Mouse (Mus musculus) megakaryocyte, embryonic 14.5 days (primary cell): ENCODE measurements around the gene Krtap9-5. TPM values are rescaled to one million over a fixed set of nuclear protein-coding genes. Genes with fewer than 3 reads are reported as not detected.

Source experiments
- H3K27me3 ChIP-seq: replicated peaks from 2 replicates; pipeline ENCODE3; 2012; ENCODE audit warnings: inconsistent platforms
- H3K36me3 ChIP-seq: replicated peaks from 2 replicates; pipeline ENCODE3; 2012; ENCODE audit warnings: low read length, inconsistent platforms, mixed read lengths
- H3K4me1 ChIP-seq: 2 replicates; pipeline ENCODE4 v1.6.1; 2012; ENCODE audit warnings: inconsistent platforms
- H3K4me3 ChIP-seq: replicated peaks from 2 replicates; pipeline ENCODE3; 2012; ENCODE audit warnings: moderate library complexity, mild to moderate bottlenecking, inconsistent platforms
- H3K9me3 ChIP-seq: 2 replicates; pipeline ENCODE4 v1.6.1; 2012; ENCODE audit warnings: inconsistent platforms
- FLI1 ChIP-seq: IDR thresholded peaks from 2 replicates; pipeline ENCODE4 v1.6.1; 2012; ENCODE audit warnings: low read length, inconsistent platforms, mixed read lengths
- GATA1 ChIP-seq: IDR thresholded peaks from 3 replicates; pipeline ENCODE4 v1.6.1; 2012; ENCODE audit warnings: mixed read lengths, low read length, inconsistent platforms, borderline replicate concordance
- polyA plus RNA-seq: library from polyadenylated mRNA; stranded (reverse); fragments of >175 nt; gene quantifications from 2 replicates; pipeline ENCODE4 v1.2.3, GENCODE M21; 2012; ENCODE audit warnings: low replicate concordance; ENCODE audit not compliant: insufficient read depth

Gene Krtap9-5
- polyA plus RNA-seq: not detected in 2 replicates

DNA sequence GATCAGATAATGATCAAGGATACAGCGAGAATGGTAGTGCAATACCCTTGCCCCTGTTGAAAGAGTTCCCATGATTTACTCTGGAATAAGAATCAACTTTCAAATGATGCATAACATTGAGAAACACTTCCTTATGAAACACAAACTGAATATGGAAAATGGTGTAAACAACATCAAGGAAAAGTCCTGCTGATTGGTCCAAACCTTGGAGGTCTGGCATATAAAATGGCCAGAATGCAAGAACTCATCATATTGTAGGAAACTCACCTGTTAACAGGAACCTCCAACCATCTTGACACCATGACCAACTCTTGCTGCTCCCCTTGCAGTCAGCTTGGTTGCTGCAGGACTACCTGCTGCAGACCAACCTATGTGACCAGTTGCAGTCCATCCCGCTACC is at the start of gene Krtap9-5:
Krtap9-5 (plus strand) TSS at position 301 of the 400 bp plus-strand sequence.
- Histone ChIP-seq H3K4me1 (no peaks in the 10 kb centered on the region), H3K4me3 (no peak within 1 kb of the TSS), H3K9me3 (0 out of 2 replicates have a peak, but pooled peaks cover 3% of the 10 kb centered on the region), H3K36me3 (no peaks in the 10 kb centered on the region), H3K27me3 (no peaks in the 10 kb centered on the region)
- TF ChIP-seq GATA1: no peak
- no peak for TF ChIP-seq FLI1

DNA sequence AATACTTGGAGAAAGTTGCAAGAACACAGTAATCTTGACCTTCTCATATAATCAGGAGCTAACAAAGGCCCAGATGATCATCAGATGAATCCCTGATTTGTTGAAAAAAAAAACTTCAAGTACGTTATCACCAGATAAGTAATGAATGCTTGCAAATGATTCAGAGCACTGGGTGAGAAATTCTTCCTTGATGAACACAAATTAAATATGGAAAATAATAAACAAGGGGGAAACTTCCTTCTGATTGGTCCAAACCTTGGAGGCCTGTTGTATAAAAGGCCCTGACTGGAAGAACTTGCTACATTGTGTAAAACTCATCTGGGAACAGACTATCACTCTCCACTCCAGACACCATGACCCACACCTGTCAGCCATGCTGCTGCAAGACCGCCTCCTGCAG is 40.7 kb upstream of the Krtap9-5 start, which contains the start of gene Krtap31-1:
Krtap31-1 (plus strand) TSS at position 301 of the 400 bp plus-strand sequence.
- no peaks in the 10 kb centered on the region for H3K4me1 ChIP-seq
- H3K9me3 ChIP-seq: no peaks in the 10 kb centered on the region
- TF ChIP-seq FLI1: no peak
- TF ChIP-seq GATA1: no peak
- H3K27me3 ChIP-seq: no peaks in the 10 kb centered on the region
- no peaks in the 10 kb centered on the region for H3K36me3 ChIP-seq
- no peak within 1 kb of the TSS for H3K4me3 ChIP-seq

DNA sequence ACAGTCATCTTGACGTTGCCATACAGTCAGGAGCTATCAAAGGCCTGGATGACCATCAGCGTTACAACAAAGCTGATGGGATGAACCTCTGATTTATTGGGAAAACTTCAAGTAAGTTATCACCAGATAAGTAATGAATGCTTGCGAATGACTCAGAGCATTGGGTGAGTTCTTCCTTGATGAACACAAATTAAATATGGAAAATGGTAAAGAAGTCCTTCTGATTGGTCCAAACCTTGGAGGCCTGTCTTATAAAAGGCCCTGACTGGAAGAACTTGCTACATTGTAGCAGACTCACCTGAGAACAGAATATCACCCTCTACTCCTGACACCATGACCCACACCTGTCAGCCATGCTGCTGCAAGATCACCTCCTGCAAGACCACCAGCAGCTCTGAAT is 33.8 kb upstream of the Krtap9-5 start, which contains the start of gene Gm11565:
Gm11565 (plus strand) TSS at position 301 of the 400 bp plus-strand sequence.
- Histone ChIP-seq H3K4me1 (no peaks in the 10 kb centered on the region), H3K4me3 (peak within 1 kb of the TSS; percentile 18), H3K9me3 (no peaks in the 10 kb centered on the region), H3K36me3 (no peaks in the 10 kb centered on the region), H3K27me3 (no peaks in the 10 kb centered on the region)
- no peak for TF ChIP-seq GATA1
- no peak for TF ChIP-seq FLI1

DNA sequence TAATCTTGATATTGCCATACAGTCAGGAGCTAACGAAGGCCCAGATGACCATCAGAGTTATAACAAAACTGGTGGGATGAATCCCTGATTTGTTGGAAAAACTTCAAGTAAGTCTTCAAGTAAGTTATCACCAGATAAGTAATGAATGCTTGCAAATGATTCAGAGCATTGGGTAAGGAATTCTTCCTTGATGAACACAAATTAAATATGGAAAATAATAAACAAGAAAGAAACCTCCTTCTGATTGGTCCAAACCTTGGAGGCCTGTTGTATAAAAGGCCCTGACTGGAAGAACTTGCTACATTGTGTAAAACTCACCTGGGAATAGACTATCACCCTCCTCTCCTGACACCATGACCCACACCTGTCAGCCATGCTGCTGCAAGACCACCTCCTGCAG is 12.3 kb upstream of the Krtap9-5 start, which contains the start of gene Krtap31-2:
Krtap31-2 (plus strand) TSS at position 301 of the 400 bp plus-strand sequence.
- H3K4me3 ChIP-seq: no peak within 1 kb of the TSS
- H3K27me3 ChIP-seq: no peaks in the 10 kb centered on the region
- no peaks in the 10 kb centered on the region for H3K4me1 ChIP-seq
- TF ChIP-seq GATA1: no peak
- no peak for TF ChIP-seq FLI1
- peaks cover 10% of the 10 kb centered on the region for H3K9me3 ChIP-seq
- no peaks in the 10 kb centered on the region for H3K36me3 ChIP-seq

DNA sequence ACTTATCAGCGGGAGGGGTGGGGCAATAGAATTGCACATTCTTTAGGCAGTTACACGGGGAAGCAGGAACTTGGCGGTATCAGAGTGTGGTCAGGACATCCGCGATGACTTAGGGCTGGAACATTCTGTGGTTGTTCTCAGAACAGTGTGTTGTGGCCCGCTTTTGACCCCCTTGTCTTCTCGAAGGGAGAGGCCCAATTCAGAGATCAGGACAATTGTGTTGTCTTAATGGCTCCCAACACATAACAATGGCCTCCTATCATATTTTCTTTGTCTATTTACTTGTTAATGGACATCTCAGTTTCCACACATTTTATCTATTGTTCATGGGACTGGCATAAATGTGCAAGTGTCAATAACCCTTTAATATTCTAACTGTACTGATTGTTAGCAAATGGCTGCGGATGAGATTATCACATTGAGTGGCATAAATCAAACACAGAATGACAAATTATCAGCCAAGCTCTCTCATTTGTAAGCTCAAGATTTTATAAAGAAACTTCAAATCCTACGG is 10.5 kb upstream of the Krtap9-5 start:
- H3K27me3 ChIP-seq: no peaks in the 10 kb centered on the region
- no peak for TF ChIP-seq FLI1
- TF ChIP-seq GATA1: no peak
- H3K4me1 ChIP-seq: no peaks in the 10 kb centered on the region
- no peak overlapping the region for H3K4me3 ChIP-seq
- no peaks in the 10 kb centered on the region for H3K36me3 ChIP-seq
- peaks cover 5% of the 10 kb centered on the region for H3K9me3 ChIP-seq

DNA sequence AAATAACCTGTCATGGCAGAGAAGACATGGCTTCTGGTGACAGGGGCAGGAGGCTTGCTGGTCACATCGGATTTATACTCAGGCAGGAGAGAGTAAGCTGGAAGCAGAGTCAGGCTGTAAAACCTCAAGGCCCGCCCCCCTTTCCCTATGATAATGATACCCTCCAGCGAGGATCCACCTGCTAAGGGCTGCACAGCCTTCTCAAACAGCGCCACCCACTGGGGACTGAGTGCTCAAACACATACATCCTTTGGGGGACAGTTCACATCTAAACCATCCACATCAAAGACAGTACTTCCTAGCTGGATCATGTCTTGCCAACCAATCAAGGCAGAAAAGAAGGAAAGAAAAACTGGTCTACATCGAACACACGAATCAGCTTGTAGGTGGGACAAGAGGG is 15.9 kb downstream of the Krtap9-5 start:
- H3K27me3 ChIP-seq: no peaks in the 10 kb centered on the region
- TF ChIP-seq FLI1 (no peak), GATA1 (no peak)
- no peaks in the 10 kb centered on the region for H3K4me1 ChIP-seq
- H3K4me3 ChIP-seq: no peak overlapping the region
- H3K9me3 ChIP-seq: no peaks in the 10 kb centered on the region
- H3K36me3 ChIP-seq: no peaks in the 10 kb centered on the region

DNA sequence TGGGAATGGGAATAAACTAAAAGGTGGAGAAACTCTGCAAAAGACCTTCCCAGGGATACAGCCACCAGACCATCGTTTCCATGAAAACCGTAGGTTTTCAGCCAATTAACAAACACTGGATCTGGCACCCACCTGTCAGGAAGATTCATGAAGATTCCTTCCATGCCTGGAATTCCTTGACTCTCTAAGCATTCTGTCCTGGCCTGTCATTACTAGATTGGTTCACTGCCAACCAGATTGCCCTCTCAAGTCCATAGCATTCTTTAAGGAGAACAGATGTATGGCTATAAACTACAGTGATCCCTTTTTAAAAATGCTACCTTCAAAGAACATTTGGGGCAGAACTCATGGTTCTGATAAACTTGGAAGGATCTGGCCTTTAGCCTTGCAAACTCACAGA is 17.7 kb downstream of the Krtap9-5 start:
- Histone ChIP-seq H3K27me3 (no peaks in the 10 kb centered on the region), H3K36me3 (no peaks in the 10 kb centered on the region)
- TF ChIP-seq FLI1: no peak
- TF ChIP-seq GATA1: no peak

DNA sequence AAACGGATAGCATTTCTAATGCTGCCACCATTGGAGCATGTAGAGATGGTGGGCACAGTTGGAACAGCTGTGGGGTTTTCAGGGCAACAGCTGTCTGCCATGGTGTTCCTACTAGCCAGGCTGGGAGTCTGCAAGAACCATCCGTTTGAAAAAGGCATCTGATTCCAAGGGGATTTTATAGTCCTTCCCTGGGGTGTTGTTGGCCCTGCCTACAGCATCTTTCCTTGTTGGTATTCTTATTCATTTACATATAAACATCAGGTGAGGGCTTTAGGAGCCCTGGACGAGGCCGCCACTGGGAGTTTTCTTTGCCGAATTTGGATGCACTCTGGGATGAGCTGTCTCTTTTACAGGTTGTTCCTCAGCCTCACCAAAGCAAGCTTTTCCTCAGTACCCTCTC is 30.7 kb downstream of the Krtap9-5 start, which contains the start of gene Krtap29-1:
Krtap29-1 (minus strand) TSS at position 101 of the 400 bp plus-strand sequence.
- Histone ChIP-seq H3K4me1 (no peaks in the 10 kb centered on the region), H3K4me3 (peak within 1 kb of the TSS; percentile 56), H3K36me3 (no peaks in the 10 kb centered on the region), H3K9me3 (peaks cover 16% of the 10 kb centered on the region; the same call in 1 of the 2 replicates), H3K27me3 (no peaks in the 10 kb centered on the region)
- TF ChIP-seq GATA1 (no peak), FLI1 (no peak)

More for the DNA sequence above, 17.7 kb downstream of the Krtap9-5 start:
- Histone ChIP-seq H3K9me3 (no peaks in the 10 kb centered on the region), H3K4me1 (no peaks in the 10 kb centered on the region), H3K4me3 (no peak overlapping the region)

DNA sequence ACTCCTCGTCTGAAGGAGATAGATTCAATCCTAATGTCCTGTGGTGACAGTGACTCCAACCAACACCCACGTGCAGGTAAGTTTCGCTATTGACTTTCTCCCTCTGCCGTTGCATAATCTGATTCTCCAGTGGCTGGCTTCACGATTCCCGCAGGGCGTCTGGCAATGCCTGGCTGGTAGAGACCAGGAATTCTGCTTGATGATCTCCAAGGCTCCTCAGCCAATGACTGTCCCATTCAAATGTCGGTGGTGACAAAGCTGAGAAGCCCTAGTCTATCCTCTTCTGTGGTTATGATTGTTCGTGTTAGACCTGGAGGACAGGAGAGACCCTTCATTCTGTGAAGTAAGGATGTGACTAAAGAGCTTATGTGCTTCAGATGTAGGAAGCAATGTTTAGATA is 34.5 kb downstream of the Krtap9-5 start:
- peaks cover 1% of the 10 kb centered on the region for H3K27me3 ChIP-seq
- H3K4me1 ChIP-seq: no peaks in the 10 kb centered on the region; the same call in 1 of the 2 replicates
- H3K36me3 ChIP-seq: no peaks in the 10 kb centered on the region
- no peak overlapping the region for H3K4me3 ChIP-seq
- TF ChIP-seq GATA1: no peak
- no peak for TF ChIP-seq FLI1
- peaks cover 10% of the 10 kb centered on the region; the same call in 1 of the 2 replicates for H3K9me3 ChIP-seq

DNA sequence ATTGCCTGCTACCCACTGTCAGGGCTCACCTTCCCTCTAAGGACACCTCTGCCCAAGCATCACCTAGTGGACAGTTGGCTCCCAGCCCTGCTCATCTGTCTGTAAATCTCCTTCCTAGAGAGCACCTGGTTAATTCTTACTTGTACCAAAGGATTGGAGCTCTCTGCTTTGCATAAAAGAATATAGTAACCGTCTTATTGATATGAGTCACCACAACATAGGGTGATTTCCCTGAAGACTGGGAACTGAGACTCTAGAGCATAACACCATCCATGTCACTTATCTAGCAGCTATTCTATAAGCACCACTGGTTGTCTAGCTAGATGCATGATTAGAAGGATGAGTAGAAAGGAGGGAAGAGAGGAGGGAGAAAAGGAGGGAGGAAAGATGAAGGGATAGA is 35.2 kb downstream of the Krtap9-5 start:
- Histone ChIP-seq H3K4me3 (no peak overlapping the region), H3K27me3 (peaks cover 1% of the 10 kb centered on the region), H3K36me3 (no peaks in the 10 kb centered on the region), H3K4me1 (no peaks in the 10 kb centered on the region; the same call in 1 of the 2 replicates), H3K9me3 (peaks cover 3% of the 10 kb centered on the region; the same call in 1 of the 2 replicates)
- TF ChIP-seq GATA1 (no peak), FLI1 (no peak)
